Mouse (Mus musculus) liver, postnatal 0 days (tissue): ENCODE results near the gene Tns2. TPM values are rescaled to one million over a fixed set of nuclear protein-coding genes. Genes with fewer than 3 reads are reported as not detected.

Experiments
- ATAC-seq: fragments of 200-750 bp; cut with Nextera tagmentation; 2 replicates; pipeline ENCODE4 v1.8.0; 2017; ENCODE audit warnings: mild to moderate bottlenecking, moderate library complexity
- DNase-seq: peaks from one replicate; pipeline ENCODE4 v3.0.0-alpha.2; 2016
- H3K27ac ChIP-seq: fragments of 300-500 bp; sonication (generic); 2 replicates; pipeline ENCODE4 v1.5.1; 2014; ENCODE audit warnings: antibody characterized with exemption, moderate library complexity, mild to moderate bottlenecking, low read depth
- H3K27me3 ChIP-seq: fragments of 300-500 bp; sonication (generic); 2 replicates; pipeline ENCODE4 v1.6.1; 2014; ENCODE audit warnings: low read length, control low read depth, mixed read lengths; ENCODE audit not compliant: insufficient read depth
- H3K36me3 ChIP-seq: fragments of 300-500 bp; sonication (generic); replicated peaks from 2 replicates; pipeline ENCODE4 v1.6.1; 2014; ENCODE audit warnings: mild to moderate bottlenecking, control low read depth, low read length, moderate library complexity, mixed read lengths; ENCODE audit not compliant: insufficient read depth
- H3K4me1 ChIP-seq: fragments of 300-500 bp; sonication (generic); 2 replicates; pipeline ENCODE4 v1.6.1; 2014; ENCODE audit warnings: antibody characterized with exemption, mild to moderate bottlenecking, control low read depth; ENCODE audit not compliant: insufficient read depth
- H3K4me2 ChIP-seq: fragments of 300-500 bp; sonication (generic); 2 replicates; pipeline ENCODE4 v1.6.1; 2014; ENCODE audit warnings: low read depth, mild to moderate bottlenecking, low read length, moderate library complexity, mixed read lengths
- H3K4me3 ChIP-seq: fragments of 300-500 bp; sonication (generic); 2 replicates; pipeline ENCODE4 v1.5.1; 2014; ENCODE audit warnings: low read depth, low read length
- H3K9ac ChIP-seq: fragments of 300-500 bp; sonication (generic); replicated peaks from 2 replicates; pipeline ENCODE4 v1.6.1; 2014; ENCODE audit warnings: mild to moderate bottlenecking, moderate library complexity
- H3K9me3 ChIP-seq: fragments of 300-500 bp; sonication (generic); 2 replicates; pipeline ENCODE4 v1.6.1; 2016; ENCODE audit warnings: mild to moderate bottlenecking, control low read depth, low read length, mixed read lengths
- CTCF ChIP-seq: sonication (generic); IDR thresholded peaks from 2 replicates; pipeline ENCODE4 v1.5.1; 2016; ENCODE audit warnings: antibody characterized with exemption, low read depth
- EP300 ChIP-seq: IDR thresholded peaks from 2 replicates; pipeline ENCODE4 v1.6.1; 2016; ENCODE audit warnings: antibody characterized with exemption, low read depth, mild to moderate bottlenecking
- WGBS: fragments of 180-500 bp; shearing (Covaris S2); extraction: QIAGEN DNeasy Blood & Tissue Kit; methylation state at CpG from one replicate; pipeline ENCODE4 v1.1.7; 2014; ENCODE audit not compliant: insufficient replicate concordance; 5-methylcytosine and 5-hydroxymethylcytosine counted together
- polyA plus RNA-seq: library from polyadenylated mRNA; unstranded; fragments of >200 nt; fragmentation: Nextera tagmentation; extraction: Ambion mirVana; gene quantifications from 2 replicates; pipeline ENCODE4 v1.2.1, GENCODE M21; 2015

Gene Tns2
- polyA plus RNA-seq, 1 experiment from 2014 or later, result 9.2 TPM

DNA sequence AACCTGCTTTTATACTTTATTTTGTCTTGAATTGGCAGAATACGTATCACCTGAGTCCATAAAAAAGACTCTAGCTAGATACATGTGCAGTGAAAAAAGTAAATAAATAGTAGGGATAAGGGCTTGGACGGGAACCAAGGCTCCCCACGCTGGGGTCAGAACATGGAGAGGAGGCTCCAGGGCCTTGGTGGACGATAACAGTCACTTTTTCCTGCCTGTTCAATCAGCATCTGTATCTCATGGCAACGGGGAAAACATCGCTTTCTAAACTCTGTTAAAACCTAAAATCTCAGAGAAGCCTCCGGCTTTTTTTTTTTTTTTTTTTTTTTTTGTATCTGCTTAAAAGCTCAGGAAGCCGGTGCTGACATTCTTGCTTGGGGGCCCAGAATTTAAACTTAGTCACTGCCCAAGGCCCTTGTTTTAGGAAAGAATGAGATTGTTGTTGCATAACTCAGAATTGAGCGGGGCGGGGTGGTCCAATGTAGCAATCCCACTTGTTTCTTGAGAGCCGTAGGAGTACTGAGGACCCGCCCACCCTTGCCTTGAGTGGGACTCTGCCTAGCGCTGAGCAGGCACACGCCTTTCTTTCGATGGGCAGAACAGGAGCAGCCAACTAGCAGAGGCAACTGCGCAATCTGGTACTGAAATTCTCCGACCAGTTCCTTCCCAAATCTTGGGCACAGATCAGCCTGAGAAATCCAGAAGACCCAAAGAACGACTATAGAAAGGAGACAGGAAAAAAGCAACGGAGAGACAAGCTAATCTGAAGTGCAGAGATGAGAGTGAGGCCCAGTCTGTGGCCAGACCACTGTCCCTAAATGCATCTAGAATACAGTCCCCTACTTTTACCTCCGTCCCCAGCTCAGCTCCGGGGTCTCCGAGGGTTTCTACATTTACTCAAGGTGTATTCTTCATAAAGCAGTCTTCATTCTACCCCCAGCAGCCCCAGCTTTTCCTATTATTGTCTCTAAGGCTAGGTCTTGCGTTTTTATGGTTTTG lies 43.0 kb downstream of the Tns2 start:
- no peak overlapping the region for H3K4me2 ChIP-seq
- no peak overlapping the region for H3K4me3 ChIP-seq
- peaks cover 29% of the 10 kb centered on the region; the same call in 1 of the 2 replicates for H3K27me3 ChIP-seq
- 56% methylated on average over 23 of the region's 23 CpGs for WGBS
- no peak overlapping the region for H3K9ac ChIP-seq
- DNase-seq (no peak), ATAC-seq (no peak)
- H3K27ac ChIP-seq, result no peak overlapping the region
- H3K4me1 ChIP-seq, result peaks cover 4% of the 10 kb centered on the region; the same call in 1 of the 2 replicates
- TF ChIP-seq CTCF (no peak), EP300 (no peak)
- H3K36me3 ChIP-seq, result no peaks in the 10 kb centered on the region
- H3K9me3 ChIP-seq, result no peaks in the 10 kb centered on the region

DNA sequence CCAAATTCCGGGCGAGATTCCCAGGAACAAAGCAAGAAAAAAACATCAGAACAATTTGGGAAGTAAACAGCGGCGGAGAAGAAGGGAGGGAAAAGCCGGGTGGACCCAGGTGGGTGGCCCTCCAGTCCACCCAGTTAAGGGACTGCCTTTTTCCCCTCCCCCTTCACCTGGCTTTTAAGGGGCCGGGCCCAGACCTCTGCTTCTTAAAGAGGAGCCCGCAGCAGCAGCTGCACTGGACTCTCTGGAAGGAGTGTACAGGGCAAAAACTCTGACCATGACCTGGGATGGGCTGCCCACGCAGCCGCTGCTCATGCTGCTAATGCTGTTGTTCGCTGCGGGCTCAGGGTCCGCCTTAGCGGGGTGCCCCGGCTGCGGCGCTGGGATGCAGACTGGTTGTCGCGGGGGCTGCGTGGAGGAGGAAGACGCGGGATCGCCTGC lies 44.1 kb downstream of the Tns2 start, which contains the start of gene Igfbp6:
TSS of gene Igfbp6 (plus strand) at position 89 of the 438 bp plus-strand sequence.
- Histone ChIP-seq H3K4me3 (no peak within 1 kb of the TSS), H3K36me3 (no peaks in the 10 kb centered on the region), H3K4me1 (peaks cover 8% of the 10 kb centered on the region; the same call in 1 of the 2 replicates), H3K9me3 (no peaks in the 10 kb centered on the region), H3K27ac (no peak within 1 kb of the TSS), H3K4me2 (peak within 1 kb of the TSS; percentile 16), H3K9ac (0 out of 2 replicates have a peak within 1 kb of the TSS, but pooled peaks have one; percentile 32), H3K27me3 (peaks cover 29% of the 10 kb centered on the region; the same call in 1 of the 2 replicates)
- no peak for DNase-seq
- WGBS, result 16% methylated on average over 22 of the region's 22 CpGs
- no peak for ATAC-seq
- TF ChIP-seq CTCF, result no peak
- TF ChIP-seq EP300, result no peak

GRCm38 (mm10) chr15:102144726-102145125 lies 44.5 kb downstream of the Tns2 start:
- peaks cover 29% of the 10 kb centered on the region; the same call in 1 of the 2 replicates for H3K27me3 ChIP-seq
- 0 out of 2 replicates have a peak overlapping the region, but pooled peaks have one; percentile 32 for H3K9ac ChIP-seq
- no peaks in the 10 kb centered on the region for H3K9me3 ChIP-seq
- H3K4me1 ChIP-seq, result peaks cover 11% of the 10 kb centered on the region
- TF ChIP-seq EP300 (no peak), CTCF (no peak)
- WGBS, result 27% methylated on average over 17 of the region's 19 CpGs
- no peak for ATAC-seq
- no peak overlapping the region for H3K4me3 ChIP-seq
- no peak for DNase-seq
- peak overlapping the region; percentile 16 for H3K4me2 ChIP-seq
- H3K27ac ChIP-seq, result no peak overlapping the region
- H3K36me3 ChIP-seq, result no peaks in the 10 kb centered on the region

DNA sequence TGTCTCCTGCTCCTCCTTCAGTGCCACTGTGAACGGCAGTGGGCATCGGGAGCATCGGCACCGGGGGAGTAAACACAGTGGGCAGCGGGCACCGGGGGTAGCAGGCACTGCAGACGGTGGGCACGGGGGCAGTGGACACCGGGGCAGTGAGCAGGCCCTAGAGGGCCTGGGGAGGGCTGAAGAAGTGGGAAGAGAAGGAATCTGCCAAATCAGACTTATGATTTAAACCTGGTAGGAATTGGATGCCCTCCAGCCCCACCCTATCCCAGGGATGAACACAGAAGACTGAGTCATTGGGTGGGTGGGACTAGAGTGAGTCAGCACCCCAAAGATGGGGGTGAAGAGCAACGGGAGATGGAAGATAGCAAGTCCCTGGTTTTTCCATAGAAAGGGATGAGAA lies 45.1 kb downstream of the Tns2 start:
- H3K36me3 ChIP-seq, result no peaks in the 10 kb centered on the region
- DNase-seq (no peak), ATAC-seq (no peak)
- H3K4me3 ChIP-seq, result no peak overlapping the region
- no peak overlapping the region for H3K4me2 ChIP-seq
- WGBS, result 86% methylated on average over 10 of the region's 10 CpGs
- H3K27ac ChIP-seq, result no peak overlapping the region
- peaks cover 17% of the 10 kb centered on the region for H3K4me1 ChIP-seq
- TF ChIP-seq CTCF (no peak), EP300 (no peak)
- H3K9me3 ChIP-seq, result no peaks in the 10 kb centered on the region
- H3K27me3 ChIP-seq, result peaks cover 29% of the 10 kb centered on the region; the same call in 1 of the 2 replicates
- H3K9ac ChIP-seq, result no peak overlapping the region

DNA sequence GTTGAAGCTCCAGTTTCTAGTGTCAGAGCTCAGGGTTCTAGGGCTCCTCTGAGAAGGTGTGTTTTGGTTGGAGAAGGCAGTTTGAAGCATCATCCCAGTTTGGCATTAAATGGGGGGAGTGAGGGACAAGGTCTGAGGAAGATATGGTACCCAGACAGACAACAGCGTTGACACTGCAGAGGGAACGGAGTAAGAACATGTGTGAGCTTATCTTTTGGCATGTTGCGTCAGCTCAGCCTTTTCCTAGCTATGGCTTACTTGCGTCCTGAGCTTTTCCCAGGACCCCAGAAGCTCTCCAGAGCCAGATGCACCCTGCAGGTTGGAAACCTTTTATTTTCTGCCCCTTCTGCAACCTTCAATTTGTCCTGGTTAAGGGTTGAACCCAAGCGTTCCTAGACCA lies 45.9 kb downstream of the Tns2 start:
- H3K4me3 ChIP-seq, result no peak overlapping the region
- no peak overlapping the region for H3K4me2 ChIP-seq
- no peaks in the 10 kb centered on the region for H3K9me3 ChIP-seq
- H3K9ac ChIP-seq, result no peak overlapping the region
- DNase-seq (no peak), ATAC-seq (no peak)
- H3K27ac ChIP-seq, result no peak overlapping the region
- no peaks in the 10 kb centered on the region for H3K36me3 ChIP-seq
- TF ChIP-seq CTCF (no peak), EP300 (no peak)
- WGBS, result 67% methylated on average over 5 of the region's 5 CpGs
- H3K27me3 ChIP-seq, result peaks cover 29% of the 10 kb centered on the region; the same call in 1 of the 2 replicates
- H3K4me1 ChIP-seq, result peaks cover 22% of the 10 kb centered on the region

DNA sequence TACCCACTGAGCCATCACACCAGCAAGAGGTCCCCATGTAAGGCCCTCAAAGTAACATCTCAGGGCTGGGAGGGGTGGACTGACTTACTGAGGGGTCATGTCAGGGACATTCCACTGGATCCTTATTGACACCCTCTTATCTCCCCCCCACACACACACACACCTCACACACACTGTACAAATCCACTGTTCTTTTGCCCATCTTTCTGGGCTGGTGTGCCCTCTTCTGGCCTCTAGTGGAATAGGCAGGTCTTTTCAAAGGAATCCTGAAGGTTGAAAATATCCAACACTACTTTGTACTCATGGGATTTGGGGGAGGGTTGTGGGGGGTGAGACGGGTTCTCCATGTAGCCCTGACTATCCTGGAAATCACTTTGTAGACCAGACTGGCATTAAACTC lies 46.7 kb downstream of the Tns2 start:
- no peak overlapping the region for H3K4me2 ChIP-seq
- H3K27ac ChIP-seq, result no peak overlapping the region
- ATAC-seq (0 out of 2 replicates have a peak, but pooled peaks have one; percentile 4), DNase-seq (peak; percentile 54)
- H3K9me3 ChIP-seq, result no peaks in the 10 kb centered on the region
- no peak overlapping the region; the same call in 1 of the 2 replicates for H3K9ac ChIP-seq
- peaks cover 22% of the 10 kb centered on the region for H3K4me1 ChIP-seq
- TF ChIP-seq EP300 (no peak), CTCF (peak; percentile 88)
- H3K36me3 ChIP-seq, result no peaks in the 10 kb centered on the region
- 0% methylated on average over 1 of the region's 1 CpGs for WGBS
- no peak overlapping the region for H3K4me3 ChIP-seq
- H3K27me3 ChIP-seq, result peaks cover 29% of the 10 kb centered on the region; the same call in 1 of the 2 replicates
